Mouse (Mus musculus): ENCODE results near the gene Ugt3a1.
"Not testable (repeated sequence)": the region's sequence is repeated elsewhere in the genome, so short reads cannot be mapped to it uniquely, and the experiment has no call there.

Gene Ugt3a1

DNA sequence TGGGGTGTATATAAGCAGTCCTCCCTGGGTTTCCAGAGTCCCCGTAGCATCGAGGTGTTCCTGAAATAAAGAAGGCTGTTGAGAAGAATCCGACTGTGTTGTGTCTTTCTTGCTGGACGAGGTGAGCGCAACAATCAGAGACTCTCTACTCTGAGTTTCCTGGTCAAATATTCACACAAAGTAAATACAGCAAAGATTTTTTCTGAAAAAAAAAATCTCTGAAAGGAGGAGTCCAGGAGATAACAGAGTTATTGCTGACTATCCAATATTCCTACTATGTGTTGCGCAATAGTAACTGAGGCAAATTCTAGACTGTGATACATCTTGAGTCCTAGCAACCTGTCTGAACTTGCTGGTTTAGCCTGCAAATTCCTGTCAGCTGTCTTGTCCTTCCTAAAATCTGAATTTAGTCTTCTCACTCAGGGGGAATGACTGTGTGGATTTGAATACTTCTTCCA is at the start of gene Ugt3a1:
Gene Ugt3a1 (plus strand): TSS at position 51 of the 458 bp plus-strand sequence.
- no peak for DNase-seq

DNA sequence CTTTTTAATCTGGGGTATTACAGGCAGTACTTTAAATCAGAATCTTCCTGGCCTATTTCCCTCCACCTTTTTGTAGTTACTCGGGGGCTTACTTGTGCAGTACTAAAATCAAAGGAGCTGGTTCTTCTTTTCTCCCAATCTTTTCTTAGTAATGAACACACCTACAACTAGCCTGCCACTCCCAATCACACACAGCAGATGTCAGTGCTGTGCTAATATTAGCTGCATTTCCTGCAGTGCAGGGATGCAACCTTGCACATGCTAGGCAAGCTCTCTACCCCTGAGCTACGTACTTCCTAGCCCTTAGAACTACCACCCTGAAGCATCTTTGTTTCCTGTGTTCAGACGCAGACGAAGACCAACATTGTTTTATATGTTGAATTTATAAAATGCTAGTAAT is 45.8 kb upstream of the Ugt3a1 start:
- DNase-seq, result not testable (repeated sequence)

DNA sequence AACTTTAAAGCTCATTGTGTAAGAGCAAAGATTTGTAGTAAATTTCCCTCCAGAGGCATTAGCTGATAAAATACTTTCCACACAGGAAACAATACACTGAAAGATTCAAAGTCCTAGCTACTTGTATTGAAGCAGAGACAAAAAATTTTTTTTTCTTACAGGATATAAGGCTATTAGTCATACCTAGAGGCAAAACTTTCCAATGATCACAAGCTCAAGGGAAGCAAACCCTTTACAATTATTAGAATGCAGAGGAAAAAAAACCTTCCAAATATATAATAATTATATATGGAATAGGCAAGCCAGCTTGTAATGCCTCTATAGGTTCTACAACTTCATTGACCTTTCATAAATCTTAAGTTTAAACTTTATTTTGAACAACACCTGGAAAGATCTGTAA is 30.3 kb upstream of the Ugt3a1 start:
- no peak for DNase-seq

DNA sequence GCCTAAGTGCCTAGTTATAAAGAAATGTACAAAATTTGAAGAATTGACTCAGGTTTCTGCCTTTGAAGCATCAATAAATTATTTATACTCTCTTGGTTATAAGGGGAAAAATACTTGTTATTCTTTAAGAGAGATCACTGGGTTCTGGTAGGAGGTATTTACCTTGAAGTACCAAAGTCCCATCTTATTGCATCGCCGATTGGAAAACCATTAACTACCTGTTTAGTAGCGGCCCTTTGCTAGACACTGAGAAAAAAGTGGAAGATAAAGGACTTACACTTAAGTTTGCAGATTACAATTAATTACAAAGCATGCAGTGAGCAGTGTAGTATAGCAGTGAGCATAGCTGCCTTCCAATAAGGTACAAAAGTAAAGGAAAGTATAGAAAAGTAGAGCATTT is 23.8 kb upstream of the Ugt3a1 start:
- DNase-seq, result no peak

DNA sequence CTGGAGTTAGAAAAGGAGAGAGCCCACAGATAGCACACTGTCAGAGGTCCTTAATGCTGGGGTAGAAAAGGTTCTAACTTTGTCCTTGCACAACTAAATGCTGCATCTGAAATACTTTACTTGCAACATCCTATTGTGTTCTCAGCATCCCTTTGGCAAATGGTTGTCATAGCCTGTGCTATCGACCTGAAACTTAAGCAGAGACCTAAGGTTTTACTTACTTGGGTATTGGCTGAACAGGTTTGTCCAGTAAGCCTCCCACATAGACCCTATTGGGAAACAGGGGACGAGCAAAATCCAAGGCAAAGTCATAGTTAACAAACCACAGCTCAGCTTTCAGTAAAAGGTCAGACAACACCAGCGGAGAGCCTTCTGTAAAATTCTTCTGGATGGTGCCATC is 16.1 kb upstream of the Ugt3a1 start:
- no peak for DNase-seq

DNA sequence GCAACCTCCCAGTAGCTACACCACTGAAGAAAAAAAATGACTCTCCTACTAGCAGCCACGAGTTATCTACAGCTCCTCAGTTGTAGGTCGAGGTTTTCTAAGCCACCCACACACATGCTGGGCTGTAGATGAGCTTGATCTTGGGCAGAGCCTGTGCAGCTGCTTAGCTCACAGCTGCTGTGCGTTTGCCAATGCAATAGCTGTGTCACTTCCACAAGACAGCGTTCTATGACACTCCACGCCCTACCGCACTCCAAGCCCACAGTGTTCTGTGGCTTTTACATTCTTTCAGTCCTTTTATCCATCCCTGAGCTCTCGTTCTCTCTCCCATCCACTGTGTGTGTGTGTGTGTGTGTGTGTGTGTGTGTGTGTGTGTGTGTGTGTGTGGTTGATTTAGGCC is 4.8 kb upstream of the Ugt3a1 start:
- DNase-seq, result no peak

DNA sequence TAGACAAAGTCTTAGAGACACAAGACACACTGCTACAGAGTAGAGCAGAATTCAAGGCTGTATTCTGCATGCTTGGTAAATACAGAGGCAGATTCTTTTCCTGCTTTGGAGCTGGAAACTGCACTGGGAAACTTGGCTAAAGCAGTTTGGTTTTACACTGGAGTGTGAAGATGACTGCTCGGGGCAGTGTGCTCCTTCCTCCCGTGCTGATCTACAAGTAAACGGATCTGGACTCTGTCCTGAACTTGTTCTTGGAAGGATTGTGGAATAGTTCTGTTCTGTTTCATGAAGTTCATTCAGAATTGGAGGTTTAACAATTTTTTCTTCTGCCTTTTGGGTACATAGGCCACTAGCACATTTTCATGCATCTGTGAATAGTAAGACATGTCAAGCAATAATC is 2.3 kb downstream of the Ugt3a1 start:
- DNase-seq, result no peak

DNA sequence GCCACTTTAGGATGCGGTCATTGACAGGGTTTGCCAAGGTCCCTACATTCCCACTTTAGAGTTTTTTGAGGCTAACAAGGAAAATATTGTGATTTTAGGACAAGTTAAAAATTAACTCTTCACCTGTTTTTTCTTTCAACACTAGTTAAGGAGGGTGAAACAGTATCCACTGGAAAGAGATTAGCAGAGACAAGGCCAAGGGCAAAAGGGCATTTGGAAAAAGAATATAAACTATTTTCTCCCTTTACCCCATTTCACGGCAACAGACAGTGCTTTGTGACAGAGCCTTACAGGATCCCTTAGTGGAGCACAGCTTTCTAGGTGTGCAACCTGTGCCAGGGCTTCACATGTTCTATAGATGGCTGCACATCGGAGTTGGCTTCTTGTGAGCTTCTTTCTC is 2.9 kb downstream of the Ugt3a1 start:
- DNase-seq, result no peak

DNA sequence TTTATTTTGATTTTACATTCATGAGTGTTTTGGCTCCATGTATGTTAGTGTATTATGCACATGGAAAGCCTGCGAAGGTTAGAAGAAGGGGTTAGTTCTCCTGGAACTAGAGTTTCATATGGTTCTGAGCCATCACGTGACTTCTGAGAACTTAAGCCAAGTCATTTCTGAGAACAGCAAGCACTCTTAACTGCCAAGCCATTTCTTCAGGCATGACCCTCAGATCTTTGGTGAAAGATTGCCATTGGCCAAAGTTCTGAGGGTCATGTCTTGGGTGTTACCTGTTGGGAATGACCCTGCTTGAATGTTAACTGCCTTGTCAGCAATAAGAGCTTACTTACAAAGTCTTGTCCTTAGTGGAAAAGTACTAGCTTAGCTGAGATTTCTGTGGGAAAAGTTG is 6.5 kb downstream of the Ugt3a1 start:
- no peak for DNase-seq

DNA sequence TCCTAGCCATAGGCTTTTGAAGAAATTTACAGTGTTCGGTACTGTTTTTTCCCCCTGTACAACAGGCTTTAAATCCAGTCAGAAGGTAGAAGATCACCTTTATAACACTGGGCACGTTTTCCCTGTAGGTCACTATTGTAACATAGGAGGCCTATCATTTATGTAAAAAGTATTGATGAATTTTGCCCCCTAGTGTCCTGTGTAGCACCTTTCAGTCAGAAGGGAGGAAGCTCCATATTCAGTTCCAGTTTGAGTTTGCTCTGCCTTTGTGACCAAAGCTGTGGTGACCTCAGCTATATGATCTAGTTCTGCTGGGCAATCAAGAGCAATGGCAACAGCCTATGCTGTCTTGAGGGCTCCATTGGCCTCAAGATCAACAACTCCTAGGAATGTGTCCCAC is 13.0 kb downstream of the Ugt3a1 start:
- DNase-seq, result no peak

DNA sequence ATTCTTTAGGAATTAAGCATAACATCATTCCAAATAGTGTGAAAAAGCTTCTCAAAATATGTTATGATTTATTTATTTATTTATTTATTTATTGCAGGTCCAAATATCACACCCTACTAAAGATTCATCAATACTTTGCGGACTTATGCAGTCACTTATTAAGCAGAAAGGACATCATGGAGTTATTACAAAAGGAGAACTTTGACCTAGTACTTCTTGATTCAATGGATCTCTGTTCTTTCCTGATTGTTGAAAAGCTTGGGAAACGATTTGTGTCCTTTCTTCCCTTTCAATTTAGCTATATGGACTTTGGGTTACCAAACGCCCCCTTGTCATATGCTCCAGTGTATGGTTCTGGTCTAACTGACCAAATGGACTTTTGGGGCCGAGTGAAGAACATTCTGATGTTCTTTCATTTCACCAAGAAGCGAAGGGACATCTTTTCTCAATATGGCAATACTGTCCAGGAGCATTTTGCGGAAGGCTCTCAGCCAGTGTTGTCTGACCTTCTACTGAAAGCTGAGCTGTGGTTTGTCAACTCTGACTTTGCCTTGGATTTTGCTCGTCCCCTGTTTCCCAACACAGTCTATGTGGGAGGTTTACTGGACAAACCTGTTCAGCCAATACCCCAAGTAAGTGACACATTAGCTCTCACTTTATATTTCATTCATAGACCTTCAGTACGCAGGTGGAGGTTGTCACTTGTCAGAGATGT is 29.4 kb downstream of the Ugt3a1 start:
- DNase-seq, result no peak

DNA sequence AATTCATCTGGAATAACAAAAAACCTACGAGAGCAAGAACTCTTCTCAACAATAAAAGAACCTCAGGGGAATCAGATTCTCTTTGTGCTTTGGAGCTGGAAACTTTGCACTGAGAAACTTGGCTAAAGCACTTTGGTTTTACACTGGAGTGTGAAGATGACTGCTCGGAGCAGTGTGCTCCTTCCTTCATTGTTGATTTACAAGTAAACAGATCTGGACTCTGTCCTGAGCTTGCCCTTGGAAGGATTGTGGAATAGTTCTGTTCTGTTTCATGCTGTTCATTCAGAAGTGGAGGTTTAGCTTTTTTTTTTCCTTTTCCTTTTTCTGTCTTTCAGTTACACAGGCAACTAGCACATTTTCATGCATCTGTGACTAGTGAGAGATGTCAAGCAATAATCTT is 57.9 kb downstream of the Ugt3a1 start:
- DNase-seq, result no peak

DNA sequence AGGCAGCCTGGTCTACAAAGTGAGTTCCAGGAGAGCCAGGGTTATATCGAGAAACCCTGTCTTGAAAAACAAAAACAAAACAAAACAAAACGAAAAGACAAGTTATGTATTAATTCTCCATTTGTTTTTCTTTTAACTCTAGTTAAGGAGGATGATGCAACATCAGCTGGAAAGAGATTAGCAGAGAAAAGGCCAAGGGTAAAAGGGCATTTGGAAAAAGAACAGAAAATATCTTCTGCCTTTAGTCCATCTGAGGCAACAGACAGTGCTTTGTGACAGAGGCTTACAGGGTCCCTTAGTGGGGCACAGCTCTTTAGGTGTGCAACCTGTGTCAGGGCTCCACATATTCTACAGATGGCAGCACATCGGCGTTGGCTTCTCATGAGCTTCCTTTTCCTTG is 58.7 kb downstream of the Ugt3a1 start, which contains the start of gene Ugt3a2:
Gene Ugt3a2 (plus strand): TSS at position 210 of the 400 bp plus-strand sequence.
- no peak for DNase-seq

DNA sequence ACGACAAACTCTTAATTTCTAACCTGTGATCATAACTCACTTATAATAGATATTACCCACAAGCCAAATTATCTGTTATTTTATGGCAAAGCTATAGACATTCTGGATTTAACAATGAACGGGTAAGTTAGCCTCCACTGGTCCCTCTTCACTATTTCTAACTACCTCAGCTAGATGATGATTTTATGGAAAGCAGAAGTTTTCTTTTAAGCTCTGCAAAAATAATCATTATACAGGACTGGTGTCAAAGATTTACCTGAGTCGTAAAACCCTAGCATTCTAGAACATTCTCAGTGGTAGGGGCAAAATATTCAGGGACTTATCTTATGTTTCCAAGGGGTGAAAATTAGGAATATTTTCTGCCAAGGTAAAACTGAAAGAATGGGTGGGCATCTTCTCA is 59.9 kb downstream of the Ugt3a1 start:
- DNase-seq, result no peak

DNA sequence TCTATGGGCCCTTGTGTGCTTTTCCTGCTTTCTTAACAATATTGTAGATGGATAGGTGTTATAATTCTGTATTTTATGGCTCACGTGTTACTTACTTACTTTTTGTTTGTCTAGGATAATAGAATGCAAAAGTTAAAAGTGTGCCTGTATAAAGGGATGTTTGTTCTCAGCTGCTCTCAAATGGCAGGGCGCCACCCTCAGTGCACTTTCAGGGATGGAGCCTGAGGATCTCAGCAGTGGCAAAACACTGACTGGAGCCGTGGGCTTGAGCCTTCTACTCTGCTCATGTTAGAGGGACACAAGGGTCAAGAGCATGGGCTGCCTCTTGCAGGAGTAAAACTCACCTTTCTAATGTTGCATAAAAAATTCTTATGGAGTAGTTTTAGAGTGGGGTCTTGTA is 60.3 kb downstream of the Ugt3a1 start:
- DNase-seq, result no peak

DNA sequence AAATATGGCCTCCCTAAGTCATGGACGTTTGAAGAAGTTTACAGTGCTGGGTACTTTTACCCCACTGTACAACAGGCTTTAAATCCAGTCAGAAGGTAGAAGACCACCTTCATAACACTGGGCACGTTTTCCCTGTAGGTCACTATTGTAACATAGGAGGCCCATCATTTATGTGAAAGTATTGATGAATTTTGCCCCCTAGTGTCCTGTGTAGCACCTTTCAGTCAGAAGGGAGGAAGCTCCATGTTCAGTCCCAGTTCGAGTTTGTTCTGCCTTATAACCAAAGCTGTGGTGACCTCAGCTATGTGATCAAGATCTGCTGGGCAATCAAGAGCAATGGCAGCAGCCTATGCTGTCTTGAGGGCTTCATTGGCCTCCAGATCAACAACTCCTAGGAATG is 72.1 kb downstream of the Ugt3a1 start:
- no peak for DNase-seq

DNA sequence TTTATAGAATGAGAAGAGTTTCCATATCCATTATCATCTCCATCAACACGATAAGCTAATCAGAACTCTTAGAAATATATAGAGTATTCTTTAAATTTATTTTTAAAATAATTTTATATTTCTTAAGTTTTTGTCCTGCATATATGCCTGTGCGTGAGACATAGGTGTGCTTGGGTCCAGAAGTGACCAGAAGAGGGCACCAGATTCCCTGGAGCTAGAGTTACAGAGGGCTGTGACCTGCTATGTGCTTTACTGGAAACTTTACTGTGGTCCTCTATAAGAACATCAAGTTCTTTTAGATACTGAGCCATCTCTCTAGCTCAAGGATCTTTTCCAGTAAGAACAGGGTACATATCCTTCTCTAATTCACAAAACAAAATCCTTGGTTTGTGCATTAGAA is 86.1 kb downstream of the Ugt3a1 start:
- no peak for DNase-seq
